Mouse (Mus musculus) megakaryocyte, embryonic 14.5 days (primary cell): ENCODE measurements around the gene Erbb4. TPM values are rescaled to one million over a fixed set of nuclear protein-coding genes. Genes with fewer than 3 reads are reported as not detected.
A peak's percentile ranks its signal among the peaks of the same experiment; 100 is the strongest.

Experiments used
- H3K27me3 ChIP-seq: replicated peaks from 2 replicates; pipeline ENCODE3; 2012; ENCODE audit warnings: inconsistent platforms
- H3K36me3 ChIP-seq: replicated peaks from 2 replicates; pipeline ENCODE3; 2012; ENCODE audit warnings: low read length, inconsistent platforms, mixed read lengths
- H3K4me1 ChIP-seq: 2 replicates; pipeline ENCODE4 v1.6.1; 2012; ENCODE audit warnings: inconsistent platforms
- H3K4me3 ChIP-seq: replicated peaks from 2 replicates; pipeline ENCODE3; 2012; ENCODE audit warnings: moderate library complexity, mild to moderate bottlenecking, inconsistent platforms
- H3K9me3 ChIP-seq: 2 replicates; pipeline ENCODE4 v1.6.1; 2012; ENCODE audit warnings: inconsistent platforms
- FLI1 ChIP-seq: IDR thresholded peaks from 2 replicates; pipeline ENCODE4 v1.6.1; 2012; ENCODE audit warnings: low read length, inconsistent platforms, mixed read lengths
- GATA1 ChIP-seq: IDR thresholded peaks from 3 replicates; pipeline ENCODE4 v1.6.1; 2012; ENCODE audit warnings: mixed read lengths, low read length, inconsistent platforms, borderline replicate concordance
- polyA plus RNA-seq: library from polyadenylated mRNA; stranded (reverse); fragments of >175 nt; gene quantifications from 2 replicates; pipeline ENCODE4 v1.2.3, GENCODE M21; 2012; ENCODE audit warnings: low replicate concordance; ENCODE audit not compliant: insufficient read depth

Erbb4 gene
- polyA plus RNA-seq, 1 experiment: not detected

- H3K27me3 ChIP-seq: peaks cover 58% of the 10 kb centered on the region
Measured at GRCm38 (mm10) chr1:69106322-69106761, 1.5 kb downstream of the Erbb4 start.

GRCm38 (mm10) chr1:69105493-69106321 is 2.2 kb downstream of the Erbb4 start:
- Histone ChIP-seq H3K4me3 (peak overlapping the region; percentile 59), H3K27me3 (peaks cover 58% of the 10 kb centered on the region), H3K36me3 (no peaks in the 10 kb centered on the region), H3K4me1 (peaks cover 27% of the 10 kb centered on the region), H3K9me3 (no peaks in the 10 kb centered on the region)
- TF ChIP-seq FLI1 (no peak), GATA1 (no peak)

More at GRCm38 (mm10) chr1:69106322-69106761, 1.5 kb downstream of the Erbb4 start:
- peaks cover 27% of the 10 kb centered on the region for H3K4me1 ChIP-seq
- no peaks in the 10 kb centered on the region for H3K36me3 ChIP-seq
- H3K4me3 ChIP-seq: peak overlapping the region; percentile 59
- TF ChIP-seq FLI1: no peak
- TF ChIP-seq GATA1: no peak
- H3K9me3 ChIP-seq: no peaks in the 10 kb centered on the region

GRCm38 (mm10) chr1:69105096-69105492 is 2.8 kb downstream of the Erbb4 start:
- H3K27me3 ChIP-seq: peaks cover 58% of the 10 kb centered on the region
- H3K4me1 ChIP-seq: peaks cover 27% of the 10 kb centered on the region
- H3K4me3 ChIP-seq: no peak overlapping the region
- H3K9me3 ChIP-seq: no peaks in the 10 kb centered on the region
- no peak for TF ChIP-seq FLI1
- no peak for TF ChIP-seq GATA1
- no peaks in the 10 kb centered on the region for H3K36me3 ChIP-seq

DNA sequence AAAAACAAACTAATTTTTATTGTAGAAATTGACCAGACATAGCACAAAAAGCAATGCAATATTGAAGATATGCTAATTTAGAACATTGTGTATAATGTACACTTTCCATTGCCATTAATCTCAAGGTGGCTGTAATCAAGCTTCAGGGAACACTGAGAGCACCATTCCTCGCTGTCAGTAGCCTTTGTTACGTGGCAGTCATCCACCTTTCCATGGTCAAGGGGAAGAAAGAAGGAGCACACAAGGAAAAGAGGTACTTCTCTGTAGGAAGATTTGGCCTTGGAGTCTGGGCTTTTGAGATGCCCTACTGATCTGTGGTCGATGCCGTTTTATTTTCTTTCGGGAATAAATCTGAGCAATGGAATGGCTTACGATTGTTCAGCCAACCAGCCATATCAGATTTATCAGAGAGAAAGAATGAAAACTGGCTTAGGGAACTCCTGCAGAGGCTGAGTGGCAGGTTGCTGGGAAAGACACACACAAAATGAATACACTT is 4.6 kb downstream of the Erbb4 start:
- TF ChIP-seq GATA1 (no peak), FLI1 (no peak)
- Histone ChIP-seq H3K27me3 (peaks cover 43% of the 10 kb centered on the region), H3K36me3 (no peaks in the 10 kb centered on the region), H3K4me1 (peaks cover 26% of the 10 kb centered on the region), H3K4me3 (no peak overlapping the region), H3K9me3 (no peaks in the 10 kb centered on the region)

- no peak for TF ChIP-seq GATA1
- TF ChIP-seq FLI1: no peak
- Histone ChIP-seq H3K9me3 (no peaks in the 10 kb centered on the region), H3K4me1 (peaks cover 10% of the 10 kb centered on the region), H3K4me3 (no peak overlapping the region), H3K36me3 (no peaks in the 10 kb centered on the region), H3K27me3 (peaks cover 28% of the 10 kb centered on the region)
Measured at GRCm38 (mm10) chr1:69101670-69102069, 6.2 kb downstream of the Erbb4 start.

- Histone ChIP-seq H3K9me3 (no peaks in the 10 kb centered on the region), H3K4me1 (no peaks in the 10 kb centered on the region), H3K27me3 (no peaks in the 10 kb centered on the region), H3K4me3 (no peak overlapping the region), H3K36me3 (no peaks in the 10 kb centered on the region)
- TF ChIP-seq GATA1: no peak
- TF ChIP-seq FLI1: no peak
Measured at GRCm38 (mm10) chr1:69093052-69093451, 14.8 kb downstream of the Erbb4 start.

DNA sequence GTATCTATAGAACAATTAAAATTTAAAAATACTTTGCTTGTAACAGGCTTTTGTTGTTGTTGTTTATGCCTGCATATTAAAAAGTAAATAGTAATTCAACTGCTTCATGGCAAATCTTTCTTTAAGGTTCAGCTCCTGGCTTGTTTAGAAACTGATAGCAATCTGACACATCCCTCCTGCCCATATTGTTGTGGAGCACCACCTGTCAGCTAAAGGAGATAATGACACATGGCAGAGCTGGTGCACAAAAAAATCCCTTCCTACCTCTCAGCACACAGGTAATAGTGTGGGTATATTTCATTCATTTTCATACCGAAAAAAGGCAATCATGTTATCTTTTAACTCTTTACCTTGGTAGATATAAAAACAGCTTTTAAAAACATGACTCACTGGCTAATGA is 18.5 kb downstream of the Erbb4 start:
- Histone ChIP-seq H3K36me3 (no peaks in the 10 kb centered on the region), H3K27me3 (no peaks in the 10 kb centered on the region), H3K4me3 (no peak overlapping the region), H3K9me3 (no peaks in the 10 kb centered on the region), H3K4me1 (no peaks in the 10 kb centered on the region)
- TF ChIP-seq FLI1 (no peak), GATA1 (no peak)

GRCm38 (mm10) chr1:69085753-69086152 is 22.1 kb downstream of the Erbb4 start:
- Histone ChIP-seq H3K9me3 (no peaks in the 10 kb centered on the region), H3K4me3 (no peak overlapping the region), H3K27me3 (no peaks in the 10 kb centered on the region), H3K36me3 (no peaks in the 10 kb centered on the region), H3K4me1 (no peaks in the 10 kb centered on the region)
- TF ChIP-seq GATA1 (no peak), FLI1 (no peak)

DNA sequence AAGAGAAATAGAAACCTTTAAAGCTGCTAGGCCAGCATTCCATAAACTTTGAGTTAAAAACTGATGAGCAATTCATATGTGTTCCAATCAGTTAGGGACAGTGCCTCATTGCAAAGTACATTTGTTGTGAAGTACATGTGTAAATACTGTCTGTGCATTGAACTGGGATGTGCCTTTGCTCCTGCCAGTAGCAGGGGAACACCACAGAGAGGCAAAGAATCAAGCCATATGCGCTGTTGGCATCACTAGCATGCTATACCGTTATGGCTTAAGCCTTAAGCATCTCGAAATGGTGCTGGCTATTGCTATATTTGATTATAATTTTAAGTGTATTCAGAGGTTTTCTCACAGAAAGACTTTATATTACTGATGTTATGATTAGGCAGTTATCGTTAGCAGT is 58.9 kb downstream of the Erbb4 start:
- no peak for TF ChIP-seq FLI1
- TF ChIP-seq GATA1: no peak
- Histone ChIP-seq H3K36me3 (no peaks in the 10 kb centered on the region), H3K4me3 (no peak overlapping the region), H3K4me1 (no peaks in the 10 kb centered on the region), H3K9me3 (no peaks in the 10 kb centered on the region), H3K27me3 (no peaks in the 10 kb centered on the region)

GRCm38 (mm10) chr1:69046228-69046978 is 61.5 kb downstream of the Erbb4 start:
- H3K9me3 ChIP-seq: no peaks in the 10 kb centered on the region
- H3K27me3 ChIP-seq: no peaks in the 10 kb centered on the region
- no peaks in the 10 kb centered on the region for H3K36me3 ChIP-seq
- H3K4me3 ChIP-seq: no peak overlapping the region
- no peaks in the 10 kb centered on the region for H3K4me1 ChIP-seq
- TF ChIP-seq GATA1: no peak
- TF ChIP-seq FLI1: no peak
